Mouse (Mus musculus): ENCODE measurements around the gene Defb46.

DNA sequence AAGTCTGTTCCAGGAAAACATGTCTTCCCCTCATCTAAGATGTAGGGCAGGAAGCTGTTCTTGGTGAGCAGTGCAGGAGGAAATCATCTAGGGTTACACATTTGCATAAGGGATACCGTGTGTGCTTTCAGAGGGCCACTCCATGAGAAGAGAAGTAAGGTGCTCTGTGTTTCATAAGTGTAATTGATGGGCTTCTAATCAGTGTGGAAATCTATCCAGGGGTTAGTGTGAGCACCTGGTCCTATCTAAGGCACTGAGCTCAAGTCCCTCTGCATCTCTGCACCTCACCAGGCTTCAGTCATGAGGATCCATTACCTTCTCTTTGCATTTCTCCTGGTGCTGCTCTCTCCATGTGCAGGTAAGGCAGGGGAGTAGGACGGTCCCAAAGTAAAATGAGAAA lies at the start of gene Defb46:
- no peak for TF ChIP-seq POLR2A (IDR thresholded peaks at IDR 0.05; ENCODE audit: low read depth, low read length)
- TF ChIP-seq CTCF (conservative IDR thresholded peaks at IDR 0.05; ENCODE audit: insufficient read depth, insufficient read length, low read depth, low read length) = no peak

Data from kidney, adult 2 months (tissue).